Mouse (Mus musculus): ENCODE measurements around the gene Cd63. TPM values are rescaled to one million over a fixed set of nuclear protein-coding genes. Genes with fewer than 3 reads are reported as not detected.

Gene Cd63
- polyA plus RNA-seq, 2 experiments: 448 to 957 TPM

DNA sequence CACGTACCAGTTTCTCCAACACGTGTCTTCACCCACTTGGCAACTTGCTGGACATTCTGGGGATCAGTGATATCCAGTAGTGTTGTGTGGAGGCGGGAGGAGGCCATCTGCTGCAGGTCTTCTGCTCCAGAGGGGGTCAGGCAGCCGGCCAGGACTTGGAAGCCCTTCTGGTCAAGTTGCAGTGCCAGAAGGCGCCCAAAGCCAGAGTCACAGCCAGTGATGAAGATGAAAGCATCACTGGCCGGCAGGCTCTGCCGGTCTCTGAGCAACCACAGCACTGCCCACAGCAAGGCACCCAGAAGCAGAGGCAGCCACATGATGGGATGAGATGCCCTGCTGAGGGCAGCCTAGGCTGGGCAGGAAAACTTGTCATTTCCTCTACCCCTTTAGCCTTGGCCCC, 17.5 kb downstream of the Cd63 start:
- peaks cover 21% of the 10 kb centered on the region for H3K4me1 ChIP-seq (ENCODE audit: control insufficient read depth, insufficient read depth, low read length)
- H3K9me3 ChIP-seq (ENCODE audit: control insufficient read depth, low read length): no peaks in the 10 kb centered on the region
- peaks cover 52% of the 10 kb centered on the region for H3K36me3 ChIP-seq (ENCODE audit: control insufficient read depth, insufficient read depth, low read length)
- no peak for TF ChIP-seq POLR2A (IDR thresholded peaks at IDR 0.05; ENCODE audit: borderline replicate concordance, extremely low read depth, insufficient read depth, insufficient read length)
- H3K4me3 ChIP-seq (replicated peaks; ENCODE audit: low read length): no peak overlapping the region
- ATAC-seq (ENCODE audit: low FRiP score, low read depth) (no peak), DNase-seq (ENCODE audit: low spot score) (no peak)
- no peak overlapping the region for H3K9ac ChIP-seq (ENCODE audit: low read depth, low read length, severe bottlenecking)
- H3K27ac ChIP-seq (replicated peaks; ENCODE audit: low read depth, low read length): no peak overlapping the region
- H3K4me2 ChIP-seq (replicated peaks; ENCODE audit: low read depth, low read length, severe bottlenecking): no peak overlapping the region
- no peaks in the 10 kb centered on the region for H3K27me3 ChIP-seq (ENCODE audit: control insufficient read depth, insufficient read depth, low read length)
- 83% methylated on average over 7 of the region's 7 CpGs for WGBS

DNA sequence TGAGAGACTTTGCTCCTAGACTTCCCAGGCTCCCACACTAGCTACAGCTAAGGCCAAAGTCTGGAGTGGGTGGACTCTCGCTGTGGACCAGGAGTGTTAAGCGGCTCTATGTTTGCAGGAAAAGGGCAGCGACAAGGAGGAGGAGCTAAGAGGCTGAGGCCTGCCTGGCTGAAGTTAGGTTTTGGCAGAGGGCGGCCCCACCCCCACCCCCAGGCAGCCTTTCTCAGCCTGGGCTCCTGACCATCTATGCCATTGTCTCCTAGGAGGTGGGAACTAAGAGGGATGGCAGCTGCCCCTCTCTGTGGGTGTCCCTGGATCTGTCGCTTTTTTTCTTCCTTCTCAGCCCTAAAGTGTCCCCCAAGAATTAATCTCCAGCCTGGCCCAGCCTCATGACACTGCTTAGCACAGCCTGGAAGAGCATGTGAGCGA, 18.4 kb downstream of the Cd63 start:
- WGBS: 39% methylated on average over 6 of the region's 6 CpGs
- TF ChIP-seq POLR2A (IDR thresholded peaks at IDR 0.05; ENCODE audit: borderline replicate concordance, extremely low read depth, insufficient read depth, insufficient read length): no peak
- Histone ChIP-seq H3K27me3 (ENCODE audit: control insufficient read depth, insufficient read depth, low read length) (no peaks in the 10 kb centered on the region), H3K4me1 (ENCODE audit: control insufficient read depth, insufficient read depth, low read length) (peaks cover 21% of the 10 kb centered on the region), H3K9me3 (ENCODE audit: control insufficient read depth, low read length) (no peaks in the 10 kb centered on the region), H3K4me3 (replicated peaks; ENCODE audit: low read length) (no peak overlapping the region), H3K9ac (ENCODE audit: low read depth, low read length, severe bottlenecking) (0 out of 2 replicates have a peak overlapping the region, but pooled peaks have one; percentile 17), H3K36me3 (ENCODE audit: control insufficient read depth, insufficient read depth, low read length) (peaks cover 42% of the 10 kb centered on the region), H3K27ac (replicated peaks; ENCODE audit: low read depth, low read length) (no peak overlapping the region), H3K4me2 (replicated peaks; ENCODE audit: low read depth, low read length, severe bottlenecking) (no peak overlapping the region)
- ATAC-seq (ENCODE audit: low FRiP score, low read depth): no peak
- DNase-seq (ENCODE audit: low spot score): no peak

DNA sequence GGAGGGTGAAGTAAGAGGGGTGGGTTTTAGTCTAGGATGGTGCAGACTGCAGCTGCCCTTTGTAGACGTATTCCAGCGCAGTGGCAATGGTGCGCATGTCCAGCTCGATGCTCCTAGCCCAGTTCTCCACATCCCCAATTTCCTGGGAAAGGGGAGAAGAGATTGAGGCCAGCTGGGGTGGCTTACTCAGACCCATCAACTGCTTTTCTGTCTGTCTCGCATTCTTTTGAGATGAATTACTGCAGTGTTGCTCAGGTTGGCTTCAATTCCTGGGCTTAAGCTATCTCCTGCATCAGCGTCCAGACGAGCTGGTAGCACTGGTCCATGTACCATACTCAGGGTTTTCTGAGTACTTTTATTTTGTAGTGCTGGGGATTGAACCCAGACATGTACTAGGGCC, 19.2 kb downstream of the Cd63 start:
- Histone ChIP-seq H3K4me2 (replicated peaks; ENCODE audit: low read depth, low read length, severe bottlenecking) (no peak overlapping the region), H3K27me3 (ENCODE audit: control insufficient read depth, insufficient read depth, low read length) (no peaks in the 10 kb centered on the region), H3K4me1 (ENCODE audit: control insufficient read depth, insufficient read depth, low read length) (peaks cover 22% of the 10 kb centered on the region), H3K9ac (ENCODE audit: low read depth, low read length, severe bottlenecking) (no peak overlapping the region), H3K27ac (replicated peaks; ENCODE audit: low read depth, low read length) (no peak overlapping the region), H3K4me3 (replicated peaks; ENCODE audit: low read length) (no peak overlapping the region), H3K36me3 (ENCODE audit: control insufficient read depth, insufficient read depth, low read length) (peaks cover 35% of the 10 kb centered on the region), H3K9me3 (ENCODE audit: control insufficient read depth, low read length) (no peaks in the 10 kb centered on the region)
- WGBS: 76% methylated on average over 7 of the region's 7 CpGs
- DNase-seq (ENCODE audit: low spot score) (no peak), ATAC-seq (ENCODE audit: low FRiP score, low read depth) (no peak)
- no peak for TF ChIP-seq POLR2A (IDR thresholded peaks at IDR 0.05; ENCODE audit: borderline replicate concordance, extremely low read depth, insufficient read depth, insufficient read length)

DNA sequence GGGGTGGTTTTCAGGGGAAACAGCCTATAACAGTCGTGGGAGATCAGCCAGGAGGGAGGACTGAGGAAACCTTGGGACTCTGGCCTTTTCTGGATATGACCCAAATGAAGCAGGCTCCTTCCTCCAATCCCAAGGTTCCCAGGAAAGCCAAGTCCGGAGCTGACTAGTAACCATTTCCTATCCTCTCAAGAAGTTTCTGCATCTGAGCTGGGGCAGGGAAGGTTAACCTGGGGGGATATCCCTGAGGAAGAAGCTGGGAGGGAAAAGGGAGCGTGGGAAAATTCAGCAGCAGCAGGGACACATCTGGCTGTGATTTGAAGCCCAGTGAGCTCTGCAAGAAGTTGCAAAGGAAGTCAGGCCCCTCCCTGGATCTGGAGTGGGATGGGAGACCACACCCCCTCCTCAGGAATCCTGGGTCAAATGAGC, 20.0 kb downstream of the Cd63 start:
- 26% methylated on average over 3 of the region's 3 CpGs for WGBS
- Histone ChIP-seq H3K36me3 (ENCODE audit: control insufficient read depth, insufficient read depth, low read length) (peaks cover 29% of the 10 kb centered on the region), H3K27me3 (ENCODE audit: control insufficient read depth, insufficient read depth, low read length) (no peaks in the 10 kb centered on the region), H3K9me3 (ENCODE audit: control insufficient read depth, low read length) (no peaks in the 10 kb centered on the region), H3K27ac (replicated peaks; ENCODE audit: low read depth, low read length) (0 out of 2 replicates have a peak overlapping the region, but pooled peaks have one; percentile 13), H3K4me2 (replicated peaks; ENCODE audit: low read depth, low read length, severe bottlenecking) (no peak overlapping the region), H3K4me1 (ENCODE audit: control insufficient read depth, insufficient read depth, low read length) (peaks cover 22% of the 10 kb centered on the region), H3K4me3 (replicated peaks; ENCODE audit: low read length) (no peak overlapping the region), H3K9ac (ENCODE audit: low read depth, low read length, severe bottlenecking) (no peak overlapping the region)
- peak; percentile 58 for DNase-seq (ENCODE audit: low spot score)
- ATAC-seq (ENCODE audit: low FRiP score, low read depth): no peak; the same call in 1 of the 2 replicates
- TF ChIP-seq POLR2A (IDR thresholded peaks at IDR 0.05; ENCODE audit: borderline replicate concordance, extremely low read depth, insufficient read depth, insufficient read length): no peak

DNA sequence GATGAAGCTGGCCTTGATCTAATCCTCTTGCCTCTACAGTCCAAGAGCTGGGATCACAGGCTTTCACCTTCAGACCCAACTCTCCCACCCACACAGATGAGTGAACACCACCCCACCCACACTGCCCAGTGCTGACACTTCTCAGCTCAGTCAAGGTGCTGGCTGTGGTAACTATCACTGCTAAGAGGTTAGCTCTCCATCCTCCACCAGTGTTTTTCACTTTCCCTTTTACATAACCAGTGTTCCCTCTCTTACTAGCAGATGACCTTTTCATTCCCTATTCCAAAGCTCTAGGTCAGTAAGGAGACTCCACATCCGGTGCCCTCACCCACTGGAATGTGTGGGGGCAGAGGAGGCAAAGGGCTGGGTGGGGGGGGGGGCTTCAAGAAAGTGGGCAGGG, 20.5 kb downstream of the Cd63 start:
- WGBS: 77% methylated on average over 1 of the region's 1 CpGs
- Histone ChIP-seq H3K4me3 (replicated peaks; ENCODE audit: low read length) (no peak overlapping the region), H3K36me3 (ENCODE audit: control insufficient read depth, insufficient read depth, low read length) (peaks cover 25% of the 10 kb centered on the region), H3K4me1 (ENCODE audit: control insufficient read depth, insufficient read depth, low read length) (peaks cover 22% of the 10 kb centered on the region), H3K9me3 (ENCODE audit: control insufficient read depth, low read length) (no peaks in the 10 kb centered on the region), H3K27ac (replicated peaks; ENCODE audit: low read depth, low read length) (no peak overlapping the region), H3K9ac (ENCODE audit: low read depth, low read length, severe bottlenecking) (no peak overlapping the region), H3K4me2 (replicated peaks; ENCODE audit: low read depth, low read length, severe bottlenecking) (no peak overlapping the region), H3K27me3 (ENCODE audit: control insufficient read depth, insufficient read depth, low read length) (no peaks in the 10 kb centered on the region)
- no peak for TF ChIP-seq POLR2A (IDR thresholded peaks at IDR 0.05; ENCODE audit: borderline replicate concordance, extremely low read depth, insufficient read depth, insufficient read length)
- DNase-seq (ENCODE audit: low spot score): no peak
- ATAC-seq (ENCODE audit: low FRiP score, low read depth): no peak
